Mouse (Mus musculus) cerebellum, adult 2 months (tissue): ENCODE measurements around the gene Myo1c.

ENCODE experiments used
- CTCF ChIP-seq: fragments of 200-500 bp; IDR thresholded peaks from 2 replicates; pipeline ENCODE4 v1.5.1; 2011; ENCODE audit warnings: low read depth, mild to moderate bottlenecking, control low read depth, low read length, moderate library complexity, borderline replicate concordance; ENCODE audit not compliant: insufficient read depth
- POLR2A ChIP-seq: fragments of 200-500 bp; IDR thresholded peaks from 2 replicates; pipeline ENCODE4 v1.6.1; 2011; ENCODE audit warnings: low read length, control low read depth, borderline replicate concordance; ENCODE audit not compliant: insufficient read depth

GRCm38 (mm10) chr11:75621426-75621825, 28.9 kb upstream of the Myo1c start:
- TF ChIP-seq CTCF = no peak
- no peak for TF ChIP-seq POLR2A
